Mouse (Mus musculus) neutrophil, adult 5-6 weeks (primary cell): ENCODE measurements around the gene Kifc3. TPM values are rescaled to one million over a fixed set of nuclear protein-coding genes. Genes with fewer than 3 reads are reported as not detected.

ENCODE experiments used
- ATAC-seq: fragments of 151-379, 151-347 bp; 2 replicates; pipeline ENCODE4 v1.8.0; 2017; ENCODE audit warnings: mild to moderate bottlenecking, moderate TSS enrichment; ENCODE audit not compliant: insufficient number of reproducible peaks, poor library complexity, low FRiP score, severe bottlenecking; ENCODE audit errors: extremely low read depth
- total RNA-seq: library from RNA; stranded (forward); fragments of 200-1000 nt; gene quantifications from 2 replicates; pipeline ENCODE4 v1.2.3, GENCODE M21; 2017

Gene Kifc3
- total RNA-seq, 1 experiment from 2014 or later: 1.2 TPM

DNA sequence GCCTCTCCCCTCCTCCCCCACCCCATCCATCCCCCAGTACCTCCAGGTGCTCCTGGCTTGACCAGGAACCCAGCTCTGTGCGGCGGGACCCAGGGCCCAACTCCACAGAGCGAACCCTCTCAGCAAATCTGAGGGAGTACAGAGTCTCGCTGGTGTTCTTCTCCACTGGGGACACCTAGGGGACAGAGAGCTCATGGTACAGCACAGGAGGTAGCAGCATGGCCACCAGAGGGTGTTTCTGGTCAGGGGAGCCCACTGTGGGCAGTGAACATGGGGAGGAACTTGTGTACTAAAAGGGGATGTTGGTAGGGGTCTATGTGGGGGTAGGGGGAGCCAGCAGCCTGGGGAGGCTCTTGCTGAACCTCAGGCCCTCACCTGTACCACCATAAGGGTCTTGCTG, 100.6 kb downstream of the Kifc3 start:
- ATAC-seq: no peak

DNA sequence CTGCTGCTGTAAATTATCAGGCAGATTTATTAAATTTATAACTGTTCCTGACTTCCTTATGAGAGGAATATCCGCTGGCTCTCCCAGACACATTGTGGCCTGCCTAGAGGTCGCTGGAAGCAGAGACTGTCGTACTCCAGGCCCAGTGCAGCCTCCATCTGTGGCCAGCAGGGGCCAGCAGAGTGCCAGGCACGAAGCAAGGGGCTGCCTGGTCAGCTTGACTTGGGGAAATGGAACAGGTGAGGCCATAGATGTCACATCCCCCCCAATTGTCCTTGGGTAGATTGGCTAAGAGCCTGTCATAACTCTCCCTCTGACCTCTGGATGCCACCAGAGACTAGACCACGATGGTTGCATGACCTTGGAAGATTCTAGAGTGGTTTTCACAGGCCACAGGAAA, 103.6 kb downstream of the Kifc3 start:
- no peak for ATAC-seq

DNA sequence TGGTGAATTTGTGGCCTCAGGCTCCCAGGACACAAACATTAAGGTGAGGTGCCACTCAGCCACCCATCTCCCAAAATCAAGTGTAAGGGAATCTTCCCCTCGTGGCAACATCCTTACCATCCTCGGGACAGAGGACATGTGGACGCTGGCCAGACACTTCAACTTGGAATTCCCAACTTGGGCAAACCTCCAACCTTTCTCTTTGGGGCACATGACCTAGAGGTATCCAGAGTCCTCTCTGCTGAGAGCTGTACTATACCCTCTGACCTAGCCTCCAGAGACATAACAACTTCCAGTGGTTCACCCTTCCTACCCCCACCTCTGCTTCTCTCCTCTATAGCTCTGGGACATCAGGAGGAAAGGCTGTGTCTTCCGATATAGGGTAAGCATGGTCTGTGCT, 109.0 kb downstream of the Kifc3 start:
- ATAC-seq: no peak

DNA sequence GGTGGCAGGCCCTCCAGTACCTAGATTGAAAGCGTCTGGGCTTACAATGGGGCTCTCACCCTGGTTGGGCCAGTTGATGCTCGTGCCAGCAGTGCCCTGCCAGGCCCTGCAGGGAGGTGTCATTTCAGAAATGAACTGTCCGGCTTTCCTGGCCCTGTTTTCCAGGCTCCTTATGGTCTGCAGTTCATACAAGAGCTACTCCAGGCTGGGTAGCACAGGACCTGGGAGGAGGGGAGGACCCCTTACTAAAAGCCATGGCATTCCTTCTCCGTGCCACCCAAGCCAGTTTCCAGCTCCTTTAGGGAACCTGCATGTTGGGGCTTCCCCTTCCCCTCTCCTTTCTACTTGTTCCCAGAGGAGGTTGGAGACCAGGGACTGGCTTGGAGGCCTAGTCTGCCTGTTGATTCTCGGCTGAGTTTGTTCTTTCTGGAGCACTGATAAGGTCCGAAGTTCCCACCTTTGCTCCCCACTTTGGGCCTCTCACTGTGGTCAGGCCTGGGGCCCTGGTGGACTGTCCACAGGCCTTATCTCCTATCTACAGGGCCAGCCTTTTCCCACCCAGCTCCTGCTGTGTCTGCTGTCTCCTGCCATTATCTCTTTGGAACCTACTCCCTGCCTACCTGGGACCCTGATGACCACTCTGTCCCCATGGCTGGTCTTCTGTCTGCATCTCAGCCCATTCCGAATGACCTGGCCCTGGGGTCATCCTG, 117.0 kb downstream of the Kifc3 start:
- ATAC-seq: no peak

DNA sequence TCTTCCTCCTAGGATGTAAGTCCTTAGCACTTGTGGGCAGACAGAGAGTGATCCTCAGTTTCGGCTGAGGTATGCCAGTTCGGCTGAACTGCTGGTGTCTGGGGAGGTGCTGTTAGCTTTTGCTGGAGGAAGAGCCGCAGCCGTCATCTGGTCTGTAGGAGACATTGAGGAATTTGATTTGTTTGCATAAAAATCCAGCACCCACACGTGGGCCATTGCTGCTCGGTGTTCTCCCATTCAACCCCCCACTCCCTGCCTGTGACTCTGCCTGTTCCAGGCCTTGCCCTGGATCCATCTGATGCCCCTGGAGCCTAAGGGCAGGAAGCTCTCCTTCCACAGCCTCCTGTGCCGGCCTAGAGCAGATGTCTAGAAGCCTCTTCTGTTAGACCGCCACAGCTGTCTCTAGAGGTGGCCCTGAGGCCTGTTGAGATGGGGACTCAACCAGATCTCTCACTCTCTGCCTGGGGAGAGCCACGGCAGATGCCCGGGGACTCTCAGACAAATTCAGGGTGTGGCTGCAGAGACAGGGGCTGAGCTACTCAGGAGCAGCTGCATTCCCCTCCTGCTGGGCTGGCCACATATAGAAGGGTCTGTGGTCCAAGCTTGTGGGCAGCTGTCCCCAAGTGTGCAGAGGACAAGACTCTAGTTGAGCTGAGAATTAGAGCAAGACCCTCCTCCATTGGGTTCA, 117.7 kb downstream of the Kifc3 start:
- no peak for ATAC-seq

DNA sequence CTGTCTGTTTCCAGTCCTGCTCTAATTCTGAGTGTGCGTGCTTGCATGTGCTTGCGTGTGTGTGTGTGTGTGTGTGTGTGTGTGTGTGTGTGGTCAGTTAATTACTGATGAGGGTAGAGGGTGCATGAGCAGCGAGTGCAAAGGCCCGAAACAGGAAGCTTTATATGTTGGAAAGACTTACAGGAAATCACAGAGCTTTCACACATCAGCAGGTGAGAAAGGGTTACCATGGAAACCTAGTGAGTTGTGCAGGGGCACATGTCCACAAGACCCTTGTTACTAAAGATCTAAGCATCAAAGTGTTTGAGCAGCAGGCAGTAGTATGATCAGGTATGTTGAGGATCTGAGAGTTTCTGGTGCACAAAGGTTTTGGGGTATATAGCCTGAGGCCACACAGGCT, 118.4 kb downstream of the Kifc3 start:
- no peak for ATAC-seq

DNA sequence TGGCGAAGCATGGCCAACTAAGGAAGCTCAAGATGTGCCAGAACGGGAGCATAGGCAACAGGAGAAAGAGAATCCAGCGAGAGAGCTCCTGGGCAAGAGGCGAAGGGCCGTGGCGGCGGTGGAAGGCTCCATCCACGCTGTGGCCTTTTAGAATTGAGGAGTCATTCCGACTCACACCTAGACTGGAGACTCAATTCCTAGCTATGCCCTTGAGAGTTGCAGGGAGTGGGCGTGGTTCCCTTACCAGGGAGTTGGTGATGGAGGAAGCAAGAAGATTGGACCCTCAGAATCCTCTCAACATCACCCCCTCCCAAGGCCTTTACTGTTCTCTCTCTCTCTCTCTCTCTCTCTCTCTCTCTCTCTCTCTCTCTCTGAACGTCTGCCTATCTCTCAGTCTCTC, 121.0 kb downstream of the Kifc3 start:
- no peak for ATAC-seq

DNA sequence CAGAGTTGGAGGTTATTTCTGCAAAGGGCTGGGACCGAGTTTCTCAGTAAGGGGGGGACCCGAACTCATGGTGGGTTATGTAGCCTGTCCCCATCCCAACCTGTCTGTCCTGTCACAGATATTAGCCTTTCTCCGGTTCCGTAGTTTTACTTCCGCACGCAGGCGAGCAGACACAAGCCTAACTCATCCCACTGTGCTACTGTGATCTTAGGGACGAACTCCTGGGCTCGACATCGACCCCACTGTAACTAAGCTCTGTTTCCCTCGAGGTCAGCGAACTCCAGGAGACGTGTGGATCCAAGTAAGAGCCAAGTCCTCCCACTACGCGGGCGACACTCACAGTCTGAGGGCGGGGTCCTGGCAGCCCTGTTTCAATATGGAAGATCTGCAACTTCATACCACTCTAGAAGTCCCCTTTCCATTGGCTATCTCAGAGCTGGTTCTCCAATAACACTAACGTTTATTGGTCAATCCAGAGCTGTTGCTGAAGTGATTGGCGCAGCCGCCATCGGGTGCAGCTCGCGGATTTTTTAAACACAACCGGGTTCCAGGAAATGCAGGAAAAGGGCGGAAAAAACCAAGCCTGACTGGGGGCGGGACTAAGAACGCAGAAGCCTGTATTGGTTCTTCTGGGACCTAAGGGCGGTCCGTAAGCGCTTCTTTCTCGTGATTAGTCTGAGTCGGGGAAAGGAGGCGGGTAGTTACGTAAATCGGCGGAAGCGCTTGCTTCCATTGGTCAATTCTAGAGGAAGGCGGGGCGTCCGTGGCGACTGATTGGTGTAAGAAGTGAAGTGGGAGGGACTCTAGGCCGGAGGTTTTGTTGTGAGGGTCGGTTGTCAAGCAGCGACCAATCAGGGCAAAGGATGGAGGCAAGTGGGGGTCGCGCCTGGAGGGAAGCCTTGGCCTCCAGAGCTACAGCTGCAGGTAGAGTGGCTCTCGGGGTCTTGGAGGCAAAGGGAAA, 122.0 kb downstream of the Kifc3 start, which contains the start of gene Katnb1:
Gene Katnb1 (plus strand): TSS at position 806 of the 961 bp plus-strand sequence.
- ATAC-seq: peak; percentile 86

DNA sequence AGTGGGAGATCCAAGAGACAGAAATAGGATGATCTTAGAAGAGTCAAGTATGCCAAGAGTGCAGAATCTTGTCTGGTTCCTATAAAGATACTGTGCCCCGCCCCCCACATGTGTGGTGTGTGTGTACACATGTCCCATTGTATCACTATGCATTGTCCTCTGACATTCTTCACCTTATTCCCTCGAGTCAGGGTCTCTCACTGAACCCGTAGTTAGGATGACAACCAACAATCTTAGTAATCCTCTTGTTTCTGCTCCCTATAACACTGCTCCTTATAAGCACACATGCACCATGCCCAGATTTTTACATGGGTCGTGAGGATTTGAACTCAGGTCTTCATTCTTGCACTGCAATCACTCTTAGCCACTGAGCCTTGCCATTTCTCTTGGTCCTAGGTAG, 123.3 kb downstream of the Kifc3 start:
- ATAC-seq: no peak

DNA sequence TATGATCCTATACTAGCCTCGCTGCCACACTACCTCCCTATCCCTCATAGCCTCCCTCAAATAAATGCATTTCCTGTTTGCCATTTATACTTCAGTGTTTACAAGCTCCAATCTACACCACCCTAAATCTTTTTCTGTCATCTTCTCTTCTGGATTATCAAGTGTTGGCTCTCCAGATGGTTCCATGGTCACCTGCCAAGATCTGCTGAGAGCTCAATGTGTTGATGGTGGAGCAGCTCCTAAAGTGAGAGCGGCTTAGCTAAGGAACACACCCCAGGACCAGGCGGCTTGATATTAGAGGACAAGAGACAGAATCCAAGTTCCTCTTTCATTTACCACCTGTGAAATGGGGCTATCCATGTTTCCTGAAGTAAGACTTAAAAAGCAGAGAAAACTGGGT, 124.6 kb downstream of the Kifc3 start:
- no peak for ATAC-seq

DNA sequence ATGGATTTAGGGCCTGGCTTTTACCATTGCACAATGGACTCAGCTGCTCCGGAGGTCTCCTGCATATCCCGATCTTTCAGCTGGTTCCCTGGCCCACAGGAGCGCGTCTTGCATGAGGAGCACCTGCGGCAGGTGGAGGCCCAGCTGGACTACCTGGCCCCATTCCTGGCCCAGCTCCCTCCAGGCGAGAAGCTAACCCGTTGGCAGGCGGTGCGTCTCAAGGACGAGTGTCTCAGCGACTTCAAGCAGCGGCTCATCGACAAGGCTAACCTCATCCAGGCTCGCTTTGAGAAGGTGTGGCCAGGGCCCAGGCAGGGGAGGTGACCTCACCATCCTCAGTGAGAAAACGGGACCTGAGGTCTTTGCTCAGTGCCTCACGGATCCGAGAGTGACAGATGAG, 126.5 kb downstream of the Kifc3 start:
- ATAC-seq: no peak

DNA sequence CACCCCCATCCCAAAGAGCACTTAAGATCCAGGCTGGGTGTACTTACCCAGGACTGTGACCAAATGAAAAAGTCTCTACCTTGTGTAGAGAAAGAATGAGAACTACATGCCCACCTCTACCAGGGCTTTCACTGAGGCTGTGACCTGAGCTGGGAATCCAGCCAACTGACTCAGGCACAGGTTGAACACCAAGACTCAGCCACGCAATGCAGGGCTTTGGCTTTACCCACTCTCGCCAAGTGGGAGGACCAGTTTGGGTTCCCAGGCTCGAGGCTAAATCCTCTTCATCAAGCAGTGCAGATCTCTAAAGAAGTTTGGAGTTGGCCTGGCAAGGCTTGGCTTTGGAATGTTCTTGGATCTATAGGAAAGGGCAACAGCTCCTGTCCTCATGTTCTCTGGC, 127.1 kb downstream of the Kifc3 start:
- no peak for ATAC-seq

DNA sequence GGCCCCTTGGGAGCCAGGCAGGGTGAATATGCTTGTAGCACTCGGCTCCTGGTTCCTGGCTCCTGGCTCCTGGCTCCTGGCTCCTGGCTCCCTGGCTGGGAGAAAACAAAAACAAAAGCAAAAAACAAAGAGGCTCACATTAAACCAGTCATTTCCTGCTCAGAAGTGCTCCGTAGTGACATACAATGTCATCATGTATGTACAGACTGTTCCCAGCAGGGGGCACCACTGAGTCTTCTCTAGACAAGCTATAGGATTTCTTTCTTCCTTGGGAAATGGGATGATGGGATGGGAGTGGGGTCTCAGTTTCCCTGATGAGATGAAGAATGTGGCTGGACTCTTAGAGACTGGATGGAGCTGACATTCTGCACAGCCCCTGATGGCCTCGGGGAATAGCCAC, 135.0 kb downstream of the Kifc3 start:
- ATAC-seq: peak; percentile 66; the same call in 1 of the 2 replicates

DNA sequence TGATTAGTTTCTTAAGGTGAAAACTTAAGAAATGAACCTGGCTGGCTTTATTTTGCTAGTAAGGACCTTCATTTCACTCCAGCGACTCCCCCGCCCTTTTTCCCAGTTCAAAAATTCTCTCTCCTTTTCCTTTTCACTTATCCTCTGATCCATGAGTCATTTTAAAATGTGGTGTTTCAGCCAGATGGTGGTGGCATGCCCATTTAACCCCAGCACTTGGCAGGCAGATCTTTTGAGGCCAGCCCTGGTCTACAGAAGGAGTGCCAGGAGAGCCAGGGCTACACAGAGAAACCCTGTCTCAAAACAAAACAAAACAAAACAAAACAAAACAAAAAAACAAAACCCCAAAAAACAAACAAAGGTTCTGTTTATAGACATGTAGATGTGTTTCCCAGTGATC, 138.1 kb downstream of the Kifc3 start:
- no peak for ATAC-seq

DNA sequence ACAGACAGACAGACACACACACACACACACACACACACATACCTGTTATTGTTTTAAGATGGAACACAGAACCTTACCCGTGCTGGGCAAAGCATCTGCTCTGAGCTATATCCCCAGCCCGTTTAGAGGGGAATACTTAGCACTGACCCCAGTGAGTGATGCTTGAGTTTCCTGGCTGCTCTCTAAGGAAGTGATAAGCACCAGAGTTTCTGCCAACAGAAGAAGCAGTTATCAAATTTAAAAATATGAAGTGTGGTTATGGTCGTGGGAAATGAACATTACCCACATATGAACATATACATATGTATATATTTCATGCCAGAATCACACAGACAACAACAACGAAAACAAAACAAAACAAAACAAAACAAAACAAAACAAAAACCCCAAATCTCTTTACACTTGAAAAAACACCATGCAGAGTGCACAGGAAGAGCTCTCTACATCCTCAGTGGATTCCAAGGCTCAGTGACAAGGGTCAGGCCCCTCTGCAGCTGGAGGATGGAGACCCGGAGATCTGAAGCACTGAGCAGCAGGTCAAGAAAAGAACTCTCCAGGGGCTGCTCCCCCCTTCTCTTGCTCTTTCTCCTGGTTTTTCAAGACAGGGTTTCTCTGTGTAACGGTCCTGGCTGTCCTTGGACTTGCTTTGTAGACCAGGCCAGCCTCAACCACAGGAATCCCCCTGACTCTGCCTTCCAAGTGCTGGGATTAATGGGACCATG, 142.6 kb downstream of the Kifc3 start:
- no peak for ATAC-seq

DNA sequence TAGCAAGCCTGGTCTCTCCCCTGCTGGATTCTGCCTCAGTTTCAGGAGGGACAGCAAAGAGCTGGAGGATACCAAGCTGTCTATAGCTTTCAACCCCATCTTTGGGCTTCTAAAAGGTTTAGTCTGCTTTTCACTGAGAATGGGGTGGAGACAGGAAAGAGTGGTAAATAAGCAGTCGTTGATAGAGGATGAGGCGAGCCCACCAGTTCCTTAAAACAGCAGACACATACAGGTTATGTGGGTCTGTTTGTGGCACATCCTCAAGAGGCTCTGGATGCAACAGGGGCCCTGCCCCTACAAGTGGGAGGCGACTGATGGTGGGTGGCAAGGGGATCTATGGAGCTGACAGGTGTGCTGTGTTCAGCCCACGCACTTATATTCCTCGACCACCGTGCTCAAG, 144.0 kb downstream of the Kifc3 start:
- ATAC-seq: no peak

DNA sequence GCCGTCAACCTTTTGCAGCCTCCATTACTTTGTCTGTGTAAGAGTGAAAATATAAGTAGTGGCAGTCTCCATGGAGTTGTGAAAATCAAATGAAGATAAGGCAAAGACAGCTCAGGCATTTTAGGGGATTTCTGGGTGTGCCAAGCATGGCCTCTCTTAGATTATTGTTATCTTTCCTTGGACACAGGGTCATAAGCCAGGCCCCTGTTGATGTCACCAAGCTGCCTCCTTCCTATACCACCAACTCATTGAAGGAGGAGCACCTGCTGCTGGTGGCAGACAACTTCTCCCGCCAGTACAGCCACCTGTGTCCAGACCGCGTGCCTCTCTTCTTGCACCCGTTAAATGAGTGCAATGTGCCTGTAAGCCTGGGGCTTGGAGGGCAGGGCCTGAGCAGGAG, 146.2 kb downstream of the Kifc3 start:
- ATAC-seq: no peak

DNA sequence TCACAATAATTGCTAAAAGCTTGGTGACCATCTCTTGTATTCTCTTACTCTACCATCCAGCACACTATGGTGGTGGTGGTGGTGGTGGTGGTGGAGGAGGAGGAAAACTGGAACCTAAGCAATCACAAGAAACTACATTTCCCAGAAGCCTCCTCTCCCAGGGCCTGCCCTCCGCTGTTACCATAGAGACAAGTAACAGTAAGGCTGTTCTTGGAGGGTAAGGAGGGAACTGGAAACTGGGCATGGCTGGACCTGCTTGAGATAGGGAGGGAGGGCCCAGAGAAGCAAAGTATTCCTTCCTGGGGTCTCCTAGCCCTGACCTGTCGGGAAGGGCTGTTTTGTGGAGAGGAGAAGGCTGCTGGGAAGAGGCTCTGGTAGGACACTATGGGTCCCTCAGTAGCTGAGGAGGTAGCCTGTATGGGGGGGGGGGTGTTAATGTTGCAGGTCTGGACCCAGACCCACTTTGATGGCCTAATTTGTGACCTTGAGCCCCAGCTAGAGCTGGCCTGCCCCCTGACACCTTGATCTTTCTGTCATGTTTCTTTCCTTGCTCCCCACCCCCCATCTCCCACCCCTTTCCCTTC, 147.6 kb downstream of the Kifc3 start, which contains the start of gene Drc7:
Gene Drc7 (plus strand): TSS at position 177 of the 584 bp plus-strand sequence.
- no peak for ATAC-seq

DNA sequence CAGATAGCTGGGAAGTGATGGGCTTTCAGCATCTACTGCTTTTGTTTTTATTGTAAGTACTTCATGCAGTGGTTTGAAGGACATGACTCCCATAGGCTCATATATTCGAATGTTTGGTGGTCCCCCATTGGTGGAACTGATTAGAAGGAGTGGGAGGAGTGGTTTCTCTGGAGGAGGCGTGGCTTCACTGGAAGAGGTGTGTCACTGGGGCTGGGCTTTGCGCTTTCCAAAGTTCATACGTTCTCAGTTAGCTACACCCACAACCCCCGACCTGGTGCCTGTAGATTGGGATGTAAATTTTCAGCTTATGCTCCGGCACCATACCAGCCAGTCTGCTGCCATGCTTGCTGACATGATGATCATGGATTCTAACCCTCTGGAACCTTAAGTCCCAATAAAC, 148.2 kb downstream of the Kifc3 start:
- no peak for ATAC-seq
